Mouse (Mus musculus) kidney, postnatal 25 days (tissue): ENCODE measurements around the gene Pdpn.

ENCODE experiments used
- DNase-seq, 2 experiments: peaks; one replicate each; pipeline ENCODE4 v3.0.0; 2021; ENCODE audit warnings: mixed read lengths in 2 of 2

Gene Pdpn

GRCm38 (mm10) chr4:143298431-143299315, 691 bp downstream of the Pdpn start:
- DNase-seq = peak in 1 of 2 experiments; percentile 42

GRCm38 (mm10) chr4:143297016-143297556, 2.3 kb downstream of the Pdpn start:
- DNase-seq = peak in 1 of 2 experiments; percentile 56

- no peak for DNase-seq
Observed at GRCm38 (mm10) chr4:143296153-143296552, 3.2 kb downstream of the Pdpn start.

GRCm38 (mm10) chr4:143294324-143294723, 5.0 kb downstream of the Pdpn start:
- no peak for DNase-seq

- DNase-seq = no peak
Observed at GRCm38 (mm10) chr4:143288880-143289279, 10.5 kb downstream of the Pdpn start.

- no peak for DNase-seq
Observed at GRCm38 (mm10) chr4:143288473-143288872, 10.9 kb downstream of the Pdpn start.

- no peak for DNase-seq
Observed at GRCm38 (mm10) chr4:143287065-143287464, 12.3 kb downstream of the Pdpn start.

GRCm38 (mm10) chr4:143280166-143280565, 19.2 kb downstream of the Pdpn start:
- DNase-seq = peak in 1 of 2 experiments; percentile 27

- DNase-seq = no peak
Observed at GRCm38 (mm10) chr4:143279661-143280060, 19.7 kb downstream of the Pdpn start.

- no peak for DNase-seq
Observed at GRCm38 (mm10) chr4:143279016-143279415, 20.3 kb downstream of the Pdpn start.

GRCm38 (mm10) chr4:143278429-143278871, 20.9 kb downstream of the Pdpn start:
- DNase-seq = no peak

GRCm38 (mm10) chr4:143277319-143277718, 22.0 kb downstream of the Pdpn start:
- no peak for DNase-seq

GRCm38 (mm10) chr4:143271571-143271970, 27.8 kb downstream of the Pdpn start:
- no peak for DNase-seq

- DNase-seq = no peak
Observed at GRCm38 (mm10) chr4:143270903-143271302, 28.5 kb downstream of the Pdpn start.

GRCm38 (mm10) chr4:143262696-143263095, 36.7 kb downstream of the Pdpn start:
- DNase-seq = no peak

GRCm38 (mm10) chr4:143259718-143260349, 39.5 kb downstream of the Pdpn start:
- DNase-seq = no peak

- peak; percentile 52 to 54 for DNase-seq
Observed at GRCm38 (mm10) chr4:143258517-143258916, 40.8 kb downstream of the Pdpn start.

- no peak for DNase-seq
Observed at GRCm38 (mm10) chr4:143257971-143258370, 41.4 kb downstream of the Pdpn start.

- no peak for DNase-seq
Observed at GRCm38 (mm10) chr4:143255541-143255940, 43.8 kb downstream of the Pdpn start.

GRCm38 (mm10) chr4:143253356-143253755, 46.0 kb downstream of the Pdpn start:
- DNase-seq = no peak

GRCm38 (mm10) chr4:143248050-143248449, 51.3 kb downstream of the Pdpn start:
- peak in 1 of 2 experiments; percentile 17 for DNase-seq

- DNase-seq = no peak
Observed at GRCm38 (mm10) chr4:143241294-143241693, 58.1 kb downstream of the Pdpn start.

- DNase-seq = no peak
Observed at GRCm38 (mm10) chr4:143239615-143240201, 59.7 kb downstream of the Pdpn start.
